Mouse (Mus musculus) heart, adult 18-20 months (tissue): Measurements from ENCODE around the gene Slc25a38. TPM values are rescaled to one million over a fixed set of nuclear protein-coding genes. Genes with fewer than 3 reads are reported as not detected.
"Not testable (repeated sequence)": the region's sequence is repeated elsewhere in the genome, so short reads cannot be mapped to it uniquely, and the experiment has no call there.

Source experiments
- DNase-seq, 2 experiments: peaks; one replicate each; pipeline ENCODE4 v3.0.0; 2021 to 2022; ENCODE audit warnings: mixed read lengths in 1 of 2
- total RNA-seq, 2 experiments: library from RNA; stranded (reverse); gene quantifications; 2 replicates each; pipeline ENCODE4 v1.2.3; 2021

The Slc25a38 gene
- total RNA-seq, 2 experiments from 2014 or later = 21.6 to 23.5 TPM

GRCm38 (mm10) chr9:120099304-120099703 is 10.9 kb upstream of the Slc25a38 start:
- no peak for DNase-seq

GRCm38 (mm10) chr9:120101165-120101564 is 9.0 kb upstream of the Slc25a38 start:
- DNase-seq = no peak

- DNase-seq = not testable (repeated sequence)
Measured at GRCm38 (mm10) chr9:120108953-120109352, 1.2 kb upstream of the Slc25a38 start.

GRCm38 (mm10) chr9:120111156-120111945 is 1.2 kb downstream of the Slc25a38 start:
- no peak for DNase-seq

- DNase-seq = no peak
Measured at GRCm38 (mm10) chr9:120112472-120112871, 2.3 kb downstream of the Slc25a38 start.

- no peak for DNase-seq
Measured at GRCm38 (mm10) chr9:120113456-120113855, 3.3 kb downstream of the Slc25a38 start.

GRCm38 (mm10) chr9:120114051-120114788 is 4.0 kb downstream of the Slc25a38 start:
- no peak for DNase-seq

GRCm38 (mm10) chr9:120114789-120115151 is 4.6 kb downstream of the Slc25a38 start:
- DNase-seq = no peak

GRCm38 (mm10) chr9:120115580-120115979 is 5.4 kb downstream of the Slc25a38 start:
- DNase-seq = no peak

GRCm38 (mm10) chr9:120116184-120116624 is 6.0 kb downstream of the Slc25a38 start:
- no peak for DNase-seq

- no peak for DNase-seq
Measured at GRCm38 (mm10) chr9:120118212-120118611, 8.0 kb downstream of the Slc25a38 start.

GRCm38 (mm10) chr9:120120503-120120902 is 10.3 kb downstream of the Slc25a38 start:
- no peak for DNase-seq

GRCm38 (mm10) chr9:120126868-120127267 is 16.7 kb downstream of the Slc25a38 start:
- DNase-seq = no peak

- DNase-seq = peak; percentile 96 to 98
Measured at GRCm38 (mm10) chr9:120127538-120128251, 17.5 kb downstream of the Slc25a38 start, which contains the start of gene Rpsa. Gene Rpsa, plus strand, starts transcription at chr9:120127689.

- DNase-seq = no peak
Measured at GRCm38 (mm10) chr9:120129276-120129675, 19.1 kb downstream of the Slc25a38 start.

GRCm38 (mm10) chr9:120131784-120132288 is 21.7 kb downstream of the Slc25a38 start:
- DNase-seq = no peak

GRCm38 (mm10) chr9:120132980-120133754 is 23.0 kb downstream of the Slc25a38 start:
- DNase-seq = no peak

- DNase-seq = no peak
Measured at GRCm38 (mm10) chr9:120133755-120134475, 23.7 kb downstream of the Slc25a38 start.

GRCm38 (mm10) chr9:120134529-120135160 is 24.5 kb downstream of the Slc25a38 start:
- no peak for DNase-seq

- DNase-seq = no peak
Measured at GRCm38 (mm10) chr9:120135454-120135853, 25.3 kb downstream of the Slc25a38 start.
